Mouse (Mus musculus): ENCODE measurements around the gene Lhfp. TPM values are rescaled to one million over a fixed set of nuclear protein-coding genes. Genes with fewer than 3 reads are reported as not detected.

The Lhfp gene
- polyA plus RNA-seq, 1 experiment: 17.8 TPM

- TF ChIP-seq USF1 (IDR thresholded peaks at IDR 0.05; ENCODE audit: low read depth) (no peak), E2F4 (IDR thresholded peaks at IDR 0.05; ENCODE audit: insufficient read depth) (no peak), TCF3 (IDR thresholded peaks at IDR 0.05; ENCODE audit: insufficient read length, low read depth) (no peak), POLR2AphosphoS2 (IDR thresholded peaks at IDR 0.05; ENCODE audit: insufficient read length, low read depth) (no peak), MYOG (IDR thresholded peaks at IDR 0.05; ENCODE audit: control insufficient read depth in 1 of 3, insufficient read depth in 1 of 3, insufficient read length in 2 of 3, low read depth in 2 of 3) (no peak), REST (IDR thresholded peaks at IDR 0.05; ENCODE audit: insufficient read depth, insufficient read length) (no peak), CEBPB (IDR thresholded peaks at IDR 0.05; ENCODE audit: insufficient read depth, poor library complexity, severe bottlenecking) (no peak), MYOD1 (IDR thresholded peaks at IDR 0.05; ENCODE audit: control insufficient read depth in 1 of 3, insufficient read length in 2 of 3, low read depth in 2 of 3) (no peak), MAX (IDR thresholded peaks at IDR 0.05; ENCODE audit: low read depth) (no peak), POLR2A (IDR thresholded peaks at IDR 0.05; ENCODE audit: insufficient read length, low read depth) (no peak), TCF12 (IDR thresholded peaks at IDR 0.05; ENCODE audit: insufficient read depth, poor library complexity, severe bottlenecking) (no peak), SRF (IDR thresholded peaks at IDR 0.05; ENCODE audit: control insufficient read depth, insufficient read length, low read depth) (no peak)
- Histone ChIP-seq H3K27me3 (ENCODE audit: control insufficient read depth, insufficient read depth, insufficient read length) (no peaks in the 10 kb centered on the region), H3K36me3 (ENCODE audit: control insufficient read depth, insufficient read depth) (no peaks in the 10 kb centered on the region), H3K4me3 (no peak overlapping the region), H3K79me2 (ENCODE audit: control insufficient read depth, insufficient read depth) (peaks cover 11% of the 10 kb centered on the region), H3K4me2 (ENCODE audit: low read depth) (no peak overlapping the region), H3ac (ENCODE audit: control insufficient read depth, insufficient read length) (no peak overlapping the region)
Observed at GRCm38 (mm10) chr3:53100210-53100609, 58.9 kb downstream of the Lhfp start.

GRCm38 (mm10) chr3:53100803-53101202 is 59.5 kb downstream of the Lhfp start:
- no peak overlapping the region for H3K4me2 ChIP-seq (ENCODE audit: low read depth)
- H3K79me2 ChIP-seq (ENCODE audit: control insufficient read depth, insufficient read depth): peaks cover 11% of the 10 kb centered on the region
- no peak for TF ChIP-seq REST (IDR thresholded peaks at IDR 0.05; ENCODE audit: insufficient read depth, insufficient read length)
- no peak for TF ChIP-seq CEBPB (IDR thresholded peaks at IDR 0.05; ENCODE audit: insufficient read depth, poor library complexity, severe bottlenecking)
- TF ChIP-seq USF1 (IDR thresholded peaks at IDR 0.05; ENCODE audit: low read depth): no peak
- no peak overlapping the region for H3ac ChIP-seq (ENCODE audit: control insufficient read depth, insufficient read length)
- H3K36me3 ChIP-seq (ENCODE audit: control insufficient read depth, insufficient read depth): no peaks in the 10 kb centered on the region
- no peaks in the 10 kb centered on the region for H3K27me3 ChIP-seq (ENCODE audit: control insufficient read depth, insufficient read depth, insufficient read length)
- no peak overlapping the region for H3K4me3 ChIP-seq

GRCm38 (mm10) chr3:53101711-53102110 is 60.4 kb downstream of the Lhfp start:
- Histone ChIP-seq H3ac (ENCODE audit: control insufficient read depth, insufficient read length) (no peak overlapping the region), H3K4me3 (no peak overlapping the region), H3K27me3 (ENCODE audit: control insufficient read depth, insufficient read depth, insufficient read length) (no peaks in the 10 kb centered on the region), H3K36me3 (ENCODE audit: control insufficient read depth, insufficient read depth) (no peaks in the 10 kb centered on the region), H3K79me2 (ENCODE audit: control insufficient read depth, insufficient read depth) (peaks cover 11% of the 10 kb centered on the region), H3K4me2 (ENCODE audit: low read depth) (no peak overlapping the region)
- TF ChIP-seq CEBPB (IDR thresholded peaks at IDR 0.05; ENCODE audit: insufficient read depth, poor library complexity, severe bottlenecking) (no peak), POLR2A (IDR thresholded peaks at IDR 0.05; ENCODE audit: insufficient read length, low read depth) (no peak), MYOD1 (IDR thresholded peaks at IDR 0.05; ENCODE audit: control insufficient read depth in 1 of 3, insufficient read length in 2 of 3, low read depth in 2 of 3) (no peak), MYOG (IDR thresholded peaks at IDR 0.05; ENCODE audit: control insufficient read depth in 1 of 3, insufficient read depth in 1 of 3, insufficient read length in 2 of 3, low read depth in 2 of 3) (no peak), MAX (IDR thresholded peaks at IDR 0.05; ENCODE audit: low read depth) (no peak), REST (IDR thresholded peaks at IDR 0.05; ENCODE audit: insufficient read depth, insufficient read length) (no peak), TCF12 (IDR thresholded peaks at IDR 0.05; ENCODE audit: insufficient read depth, poor library complexity, severe bottlenecking) (no peak), POLR2AphosphoS2 (IDR thresholded peaks at IDR 0.05; ENCODE audit: insufficient read length, low read depth) (no peak), E2F4 (IDR thresholded peaks at IDR 0.05; ENCODE audit: insufficient read depth) (no peak), USF1 (IDR thresholded peaks at IDR 0.05; ENCODE audit: low read depth) (no peak), SRF (IDR thresholded peaks at IDR 0.05; ENCODE audit: control insufficient read depth, insufficient read length, low read depth) (no peak), TCF3 (IDR thresholded peaks at IDR 0.05; ENCODE audit: insufficient read length, low read depth) (no peak)

DNA sequence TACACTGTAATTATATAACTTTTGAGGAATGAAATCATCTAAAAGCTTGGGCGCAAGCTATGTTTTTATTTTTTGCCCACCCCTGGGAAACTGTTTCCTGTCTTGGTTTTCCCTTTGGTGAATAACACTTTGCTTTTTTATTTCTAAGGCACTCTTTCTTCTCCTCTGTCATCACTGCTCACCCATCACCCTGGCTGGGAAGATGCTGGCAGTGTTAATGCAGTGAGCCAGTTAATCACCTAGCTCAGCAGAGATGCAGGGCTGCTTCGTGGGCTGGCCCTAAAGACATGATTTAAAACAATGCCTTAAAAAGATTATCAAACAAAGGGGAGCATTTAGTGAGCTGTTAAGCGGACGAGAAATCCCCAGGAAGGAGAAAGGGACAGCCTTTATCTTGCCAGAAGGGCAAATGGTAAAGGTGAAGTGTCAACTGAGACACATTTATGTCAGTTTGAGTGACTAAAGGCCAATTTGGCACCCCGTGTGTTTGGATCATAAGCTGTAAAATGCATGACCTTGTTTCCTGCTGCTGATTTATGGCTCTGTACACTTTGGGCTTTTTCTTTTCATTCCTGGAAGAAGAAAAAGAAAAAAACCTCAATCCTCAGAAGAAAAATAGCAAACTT is 60.9 kb downstream of the Lhfp start:
- Histone ChIP-seq H3K79me2 (ENCODE audit: control insufficient read depth, insufficient read depth) (peaks cover 11% of the 10 kb centered on the region), H3K36me3 (ENCODE audit: control insufficient read depth, insufficient read depth) (no peaks in the 10 kb centered on the region), H3K4me3 (no peak overlapping the region), H3ac (ENCODE audit: control insufficient read depth, insufficient read length) (no peak overlapping the region), H3K27me3 (ENCODE audit: control insufficient read depth, insufficient read depth, insufficient read length) (no peaks in the 10 kb centered on the region), H3K4me2 (ENCODE audit: low read depth) (no peak overlapping the region)
- TF ChIP-seq TCF3 (IDR thresholded peaks at IDR 0.05; ENCODE audit: insufficient read length, low read depth) (no peak), USF1 (IDR thresholded peaks at IDR 0.05; ENCODE audit: low read depth) (no peak), MAX (IDR thresholded peaks at IDR 0.05; ENCODE audit: low read depth) (no peak), CEBPB (IDR thresholded peaks at IDR 0.05; ENCODE audit: insufficient read depth, poor library complexity, severe bottlenecking) (no peak), TCF12 (IDR thresholded peaks at IDR 0.05; ENCODE audit: insufficient read depth, poor library complexity, severe bottlenecking) (no peak), MYOD1 (IDR thresholded peaks at IDR 0.05; ENCODE audit: control insufficient read depth in 1 of 3, insufficient read length in 2 of 3, low read depth in 2 of 3) (no peak), MYOG (IDR thresholded peaks at IDR 0.05; ENCODE audit: control insufficient read depth in 1 of 3, insufficient read depth in 1 of 3, insufficient read length in 2 of 3, low read depth in 2 of 3) (no peak), E2F4 (IDR thresholded peaks at IDR 0.05; ENCODE audit: insufficient read depth) (no peak), REST (IDR thresholded peaks at IDR 0.05; ENCODE audit: insufficient read depth, insufficient read length) (no peak)

- no peak overlapping the region for H3K4me2 ChIP-seq (ENCODE audit: low read depth)
- no peak for TF ChIP-seq MAX (IDR thresholded peaks at IDR 0.05; ENCODE audit: low read depth)
- no peak for TF ChIP-seq POLR2AphosphoS2 (IDR thresholded peaks at IDR 0.05; ENCODE audit: insufficient read length, low read depth)
- no peak for TF ChIP-seq TCF3 (IDR thresholded peaks at IDR 0.05; ENCODE audit: insufficient read length, low read depth)
Observed at GRCm38 (mm10) chr3:53102757-53103153, 61.4 kb downstream of the Lhfp start.

More at GRCm38 (mm10) chr3:53102757-53103153, 61.4 kb downstream of the Lhfp start:
- Histone ChIP-seq H3K27me3 (ENCODE audit: control insufficient read depth, insufficient read depth, insufficient read length) (no peaks in the 10 kb centered on the region), H3K79me2 (ENCODE audit: control insufficient read depth, insufficient read depth) (peaks cover 11% of the 10 kb centered on the region), H3ac (ENCODE audit: control insufficient read depth, insufficient read length) (no peak overlapping the region), H3K4me3 (no peak overlapping the region), H3K36me3 (ENCODE audit: control insufficient read depth, insufficient read depth) (no peaks in the 10 kb centered on the region)

Measured in myocyte (in vitro differentiated cells).